Mouse (Mus musculus): Measurements from ENCODE around the gene Ptdss2. TPM values are rescaled to one million over a fixed set of nuclear protein-coding genes. Genes with fewer than 3 reads are reported as not detected.

Gene Ptdss2
- polyA plus RNA-seq, 1 experiment from 2014 or later = 83.4 TPM

- 84% methylated on average over 3 of the region's 3 CpGs for WGBS
- H3K9ac ChIP-seq = no peak overlapping the region
Measured at GRCm38 (mm10) chr7:141190220-141190619, 68.0 kb downstream of the Ptdss2 start.

GRCm38 (mm10) chr7:141191036-141191435, 68.9 kb downstream of the Ptdss2 start:
- Histone ChIP-seq H3K27me3 (no peaks in the 10 kb centered on the region), H3K4me2 (0 out of 2 replicates have a peak overlapping the region, but pooled peaks have one; percentile 94), H3K4me1 (peaks cover 32% of the 10 kb centered on the region), H3K9me3 (replicated peaks) (no peaks in the 10 kb centered on the region), H3K27ac (0 out of 2 replicates have a peak overlapping the region, but pooled peaks have one; percentile 27), H3K4me3 (replicated peaks) (no peak overlapping the region), H3K9ac (no peak overlapping the region), H3K36me3 (peaks cover 35% of the 10 kb centered on the region)
- no peak for ATAC-seq (replicated peaks; ENCODE audit: low FRiP score)
- 84% methylated on average over 14 of the region's 14 CpGs for WGBS

More at GRCm38 (mm10) chr7:141190220-141190619, 68.0 kb downstream of the Ptdss2 start:
- no peak for ATAC-seq (replicated peaks; ENCODE audit: low FRiP score)
- Histone ChIP-seq H3K27ac (no peak overlapping the region), H3K36me3 (peaks cover 35% of the 10 kb centered on the region), H3K4me3 (replicated peaks) (no peak overlapping the region), H3K27me3 (no peaks in the 10 kb centered on the region), H3K4me2 (no peak overlapping the region), H3K4me1 (peaks cover 29% of the 10 kb centered on the region), H3K9me3 (replicated peaks) (no peaks in the 10 kb centered on the region)

GRCm38 (mm10) chr7:141191796-141192685, 69.9 kb downstream of the Ptdss2 start:
- H3K27ac ChIP-seq = no peak overlapping the region
- H3K9ac ChIP-seq = no peak overlapping the region
- peak overlapping the region; percentile 95 for H3K4me3 ChIP-seq (replicated peaks)

GRCm38 (mm10) chr7:141192776-141193347, 70.7 kb downstream of the Ptdss2 start:
- Histone ChIP-seq H3K9ac (peak overlapping the region; percentile 98), H3K36me3 (peaks cover 35% of the 10 kb centered on the region), H3K4me2 (peak overlapping the region; percentile 94), H3K27me3 (no peaks in the 10 kb centered on the region), H3K9me3 (replicated peaks) (no peaks in the 10 kb centered on the region), H3K4me1 (peaks cover 32% of the 10 kb centered on the region), H3K27ac (peak overlapping the region; percentile 88), H3K4me3 (replicated peaks) (peak overlapping the region; percentile 95)
- ATAC-seq (replicated peaks; ENCODE audit: low FRiP score) = no peak
- 28% methylated on average over 12 of the region's 12 CpGs for WGBS

More at GRCm38 (mm10) chr7:141191796-141192685, 69.9 kb downstream of the Ptdss2 start:
- H3K9me3 ChIP-seq (replicated peaks) = no peaks in the 10 kb centered on the region
- peaks cover 35% of the 10 kb centered on the region for H3K36me3 ChIP-seq
- H3K4me2 ChIP-seq = peak overlapping the region; percentile 94
- no peak for ATAC-seq (replicated peaks; ENCODE audit: low FRiP score)
- WGBS = 86% methylated on average over 24 of the region's 24 CpGs
- peaks cover 32% of the 10 kb centered on the region for H3K4me1 ChIP-seq
- H3K27me3 ChIP-seq = no peaks in the 10 kb centered on the region

- peaks cover 32% of the 10 kb centered on the region for H3K4me1 ChIP-seq
- H3K27me3 ChIP-seq = no peaks in the 10 kb centered on the region
- H3K27ac ChIP-seq = peak overlapping the region; percentile 88
- peaks cover 37% of the 10 kb centered on the region for H3K36me3 ChIP-seq
- H3K9ac ChIP-seq = peak overlapping the region; percentile 98
- under 1% methylated on average over 41 of the region's 43 CpGs for WGBS
- peak overlapping the region; percentile 94 for H3K4me2 ChIP-seq
- H3K4me3 ChIP-seq (replicated peaks) = peak overlapping the region; percentile 95
- no peaks in the 10 kb centered on the region for H3K9me3 ChIP-seq (replicated peaks)
- no peak; the same call in none of the 2 replicates for ATAC-seq (replicated peaks; ENCODE audit: low FRiP score)
Measured at GRCm38 (mm10) chr7:141193348-141193856, 71.2 kb downstream of the Ptdss2 start.

GRCm38 (mm10) chr7:141193948-141194347, 71.8 kb downstream of the Ptdss2 start, which contains the start of the genes Hras and Lrrc56:
Hras (minus strand) TSS chr7:141194005.
Lrrc56 (plus strand) TSS chr7:141194157.
- peak; percentile 96 for ATAC-seq (replicated peaks; ENCODE audit: low FRiP score)

GRCm38 (mm10) chr7:141194409-141194808, 72.2 kb downstream of the Ptdss2 start:
- peak overlapping the region; percentile 94 for H3K4me2 ChIP-seq
- under 1% methylated on average over 23 of the region's 23 CpGs for WGBS
- H3K9ac ChIP-seq = peak overlapping the region; percentile 41
- ATAC-seq (replicated peaks; ENCODE audit: low FRiP score) = no peak
- H3K9me3 ChIP-seq (replicated peaks) = no peaks in the 10 kb centered on the region
- peaks cover 32% of the 10 kb centered on the region for H3K4me1 ChIP-seq
- peak overlapping the region; percentile 95 for H3K4me3 ChIP-seq (replicated peaks)
- H3K27me3 ChIP-seq = no peaks in the 10 kb centered on the region
- H3K27ac ChIP-seq = peak overlapping the region; percentile 84
- H3K36me3 ChIP-seq = peaks cover 32% of the 10 kb centered on the region

More at GRCm38 (mm10) chr7:141193948-141194347, 71.8 kb downstream of the Ptdss2 start, which contains the start of the genes Hras and Lrrc56:
- Histone ChIP-seq H3K27ac (peak within 1 kb of the TSS; percentile 88), H3K27me3 (no peaks in the 10 kb centered on the region), H3K36me3 (peaks cover 37% of the 10 kb centered on the region), H3K9ac (peak within 1 kb of the TSS; percentile 98), H3K4me1 (peaks cover 32% of the 10 kb centered on the region), H3K9me3 (replicated peaks) (no peaks in the 10 kb centered on the region), H3K4me3 (replicated peaks) (peak within 1 kb of the TSS; percentile 95), H3K4me2 (peak within 1 kb of the TSS; percentile 94)
- under 1% methylated on average over 39 of the region's 39 CpGs for WGBS

GRCm38 (mm10) chr7:141194830-141195229, 72.6 kb downstream of the Ptdss2 start:
- Histone ChIP-seq H3K4me3 (replicated peaks) (peak overlapping the region; percentile 95), H3K9ac (peak overlapping the region; percentile 41), H3K27ac (peak overlapping the region; percentile 84), H3K36me3 (peaks cover 28% of the 10 kb centered on the region), H3K27me3 (no peaks in the 10 kb centered on the region), H3K4me1 (peaks cover 32% of the 10 kb centered on the region), H3K9me3 (replicated peaks) (no peaks in the 10 kb centered on the region), H3K4me2 (peak overlapping the region; percentile 94)
- ATAC-seq (replicated peaks; ENCODE audit: low FRiP score) = peak; percentile 19; the same call in 1 of the 2 replicates
- under 1% methylated on average over 28 of the region's 28 CpGs for WGBS

GRCm38 (mm10) chr7:141195754-141196153, 73.6 kb downstream of the Ptdss2 start:
- Histone ChIP-seq H3K4me2 (peak overlapping the region; percentile 94), H3K4me3 (replicated peaks) (peak overlapping the region; percentile 95), H3K36me3 (peaks cover 19% of the 10 kb centered on the region), H3K27me3 (no peaks in the 10 kb centered on the region), H3K4me1 (peaks cover 32% of the 10 kb centered on the region), H3K9me3 (replicated peaks) (no peaks in the 10 kb centered on the region), H3K9ac (no peak overlapping the region), H3K27ac (peak overlapping the region; percentile 84; the same call in 1 of the 2 replicates)
- 89% methylated on average over 2 of the region's 2 CpGs for WGBS
- ATAC-seq (replicated peaks; ENCODE audit: low FRiP score) = no peak

GRCm38 (mm10) chr7:141196619-141197282, 74.6 kb downstream of the Ptdss2 start:
- Histone ChIP-seq H3K9ac (no peak overlapping the region), H3K9me3 (replicated peaks) (no peaks in the 10 kb centered on the region), H3K4me3 (replicated peaks) (no peak overlapping the region), H3K27ac (no peak overlapping the region), H3K36me3 (peaks cover 9% of the 10 kb centered on the region), H3K4me1 (peaks cover 28% of the 10 kb centered on the region), H3K4me2 (no peak overlapping the region), H3K27me3 (no peaks in the 10 kb centered on the region)
- no peak for ATAC-seq (replicated peaks; ENCODE audit: low FRiP score)
- 87% methylated on average over 8 of the region's 8 CpGs for WGBS

GRCm38 (mm10) chr7:141198121-141198520, 75.9 kb downstream of the Ptdss2 start:
- Histone ChIP-seq H3K27me3 (no peaks in the 10 kb centered on the region), H3K4me1 (peaks cover 14% of the 10 kb centered on the region), H3K27ac (no peak overlapping the region), H3K4me2 (no peak overlapping the region), H3K4me3 (replicated peaks) (no peak overlapping the region), H3K9ac (no peak overlapping the region), H3K36me3 (peaks cover 4% of the 10 kb centered on the region; the same call in 1 of the 2 replicates), H3K9me3 (replicated peaks) (no peaks in the 10 kb centered on the region)
- no peak for ATAC-seq (replicated peaks; ENCODE audit: low FRiP score)
- WGBS = 97% methylated on average over 4 of the region's 4 CpGs

All from kidney, embryonic 15.5 days (tissue).